Mouse (Mus musculus): ENCODE results near the gene Ntsr2. TPM values are rescaled to one million over a fixed set of nuclear protein-coding genes. Genes with fewer than 3 reads are reported as not detected.

Ntsr2 gene
- polyA plus RNA-seq, 1 experiment from 2014 or later: not detected

DNA sequence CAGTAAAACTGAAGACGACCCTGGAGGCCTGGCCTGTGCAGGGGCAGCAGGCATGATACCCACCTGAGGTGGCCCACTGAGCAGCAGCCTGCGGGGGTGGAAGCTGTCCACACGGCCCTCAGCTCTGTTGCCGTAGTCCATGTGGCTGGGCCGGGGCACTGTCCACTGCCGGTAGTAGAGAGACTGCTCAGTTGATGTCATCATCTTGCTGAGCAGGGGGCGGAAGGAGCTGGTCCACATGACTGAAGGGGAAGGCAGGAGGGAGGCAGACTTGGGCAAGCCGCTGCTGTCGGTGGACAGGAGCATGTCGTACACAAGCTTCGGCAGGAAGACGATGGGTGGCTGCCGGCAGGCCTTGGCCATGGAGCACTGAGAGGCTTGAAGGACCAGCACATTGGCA lies 43.0 kb downstream of the Ntsr2 start:
- H3K27ac ChIP-seq (replicated peaks): no peak overlapping the region
- no peak overlapping the region for H3K4me3 ChIP-seq (replicated peaks)
- H3K9me3 ChIP-seq (replicated peaks): no peaks in the 10 kb centered on the region
- no peak overlapping the region for H3K9ac ChIP-seq
- WGBS: 85% methylated on average over 13 of the region's 13 CpGs
- no peaks in the 10 kb centered on the region for H3K36me3 ChIP-seq
- no peak overlapping the region for H3K4me2 ChIP-seq (replicated peaks)
- H3K27me3 ChIP-seq: no peaks in the 10 kb centered on the region
- no peak for ATAC-seq (ENCODE audit: insufficient number of reproducible peaks, low FRiP score, low TSS enrichment, low read depth)
- no peaks in the 10 kb centered on the region for H3K4me1 ChIP-seq

DNA sequence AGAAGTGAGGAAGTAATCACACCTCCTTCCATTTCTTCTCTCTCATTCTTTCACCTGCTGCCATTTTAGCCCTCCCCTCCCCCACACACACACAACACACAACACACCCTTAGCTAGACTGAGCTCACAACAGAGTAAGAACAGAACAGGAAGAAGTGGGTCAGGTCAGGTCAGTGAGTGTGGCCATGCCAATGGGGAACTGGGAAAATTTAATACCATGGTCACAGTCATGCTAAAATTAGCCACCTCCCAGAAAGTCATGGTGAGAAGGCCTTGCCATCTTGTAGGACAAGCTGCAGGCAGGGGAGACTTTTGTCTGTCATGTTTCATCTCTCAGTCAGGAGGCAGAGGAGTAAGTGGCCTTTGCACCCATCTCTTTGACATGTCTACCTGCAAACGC lies 45.5 kb downstream of the Ntsr2 start:
- WGBS: 78% methylated on average over 1 of the region's 1 CpGs
- Histone ChIP-seq H3K9me3 (replicated peaks) (no peaks in the 10 kb centered on the region), H3K27ac (replicated peaks) (no peak overlapping the region), H3K4me2 (replicated peaks) (no peak overlapping the region), H3K27me3 (no peaks in the 10 kb centered on the region), H3K36me3 (no peaks in the 10 kb centered on the region), H3K4me1 (no peaks in the 10 kb centered on the region), H3K4me3 (replicated peaks) (no peak overlapping the region), H3K9ac (no peak overlapping the region)
- no peak for ATAC-seq (ENCODE audit: insufficient number of reproducible peaks, low FRiP score, low TSS enrichment, low read depth)

Other genes starting within 250 kb of the Ntsr2 start
- gene Lpin1, start 42.4 kb upstream of the Ntsr2 start, polyA plus RNA-seq (2015; fragmentation: Nextera tagmentation; extraction: Ambion mirVana): 6.2 and 6.5 TPM in 2 replicates
- 1.5 and 1.7 TPM in 2 replicates for gene Greb1, start 147.5 kb downstream of the Ntsr2 start, polyA plus RNA-seq (2015; fragmentation: Nextera tagmentation; extraction: Ambion mirVana)
- 39.3 and 40.9 TPM in 2 replicates for gene E2f6, start 157.6 kb downstream of the Ntsr2 start, polyA plus RNA-seq (2015; fragmentation: Nextera tagmentation; extraction: Ambion mirVana)
- 17.7 and 17.9 TPM in 2 replicates for gene Rock2, start 241.5 kb downstream of the Ntsr2 start, polyA plus RNA-seq (2015; fragmentation: Nextera tagmentation; extraction: Ambion mirVana)